Mouse (Mus musculus): Measurements from ENCODE around the gene Trmt13. TPM values are rescaled to one million over a fixed set of nuclear protein-coding genes. Genes with fewer than 3 reads are reported as not detected.
"Not testable (repeated sequence)": the region's sequence is repeated elsewhere in the genome, so short reads cannot be mapped to it uniquely, and the experiment has no call there.

The Trmt13 gene
- total RNA-seq, 2 experiments from 2014 or later, result 11.2 to 13.0 TPM

GRCm38 (mm10) chr3:116561315-116561714 is 53.1 kb downstream of the Trmt13 start:
- DNase-seq (ENCODE audit: low spot score in 2 of 2), result not testable (repeated sequence)

DNA sequence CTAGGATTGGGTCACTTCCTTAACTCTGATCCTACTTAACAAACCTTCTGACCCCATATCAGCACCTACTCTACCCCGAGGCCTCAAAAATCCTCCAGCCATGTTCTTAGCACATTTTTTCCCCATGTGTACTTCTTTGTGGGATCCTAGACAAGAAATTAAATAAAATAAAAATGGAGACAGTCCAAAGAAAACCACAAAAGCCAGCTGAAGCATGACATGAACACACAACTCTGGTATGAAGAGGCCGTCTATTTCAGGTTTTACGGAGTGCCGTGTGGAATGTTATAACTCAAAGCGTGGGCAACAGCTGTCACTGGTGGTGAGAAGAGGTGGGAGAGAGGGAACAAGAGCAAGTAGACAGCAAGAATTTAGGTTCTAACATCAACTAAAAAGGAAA is 63.0 kb downstream of the Trmt13 start:
- DNase-seq (ENCODE audit: low spot score in 2 of 2), result no peak

- DNase-seq (ENCODE audit: low spot score in 2 of 2), result no peak
Measured at GRCm38 (mm10) chr3:116547430-116547829, 67.0 kb downstream of the Trmt13 start.

DNA sequence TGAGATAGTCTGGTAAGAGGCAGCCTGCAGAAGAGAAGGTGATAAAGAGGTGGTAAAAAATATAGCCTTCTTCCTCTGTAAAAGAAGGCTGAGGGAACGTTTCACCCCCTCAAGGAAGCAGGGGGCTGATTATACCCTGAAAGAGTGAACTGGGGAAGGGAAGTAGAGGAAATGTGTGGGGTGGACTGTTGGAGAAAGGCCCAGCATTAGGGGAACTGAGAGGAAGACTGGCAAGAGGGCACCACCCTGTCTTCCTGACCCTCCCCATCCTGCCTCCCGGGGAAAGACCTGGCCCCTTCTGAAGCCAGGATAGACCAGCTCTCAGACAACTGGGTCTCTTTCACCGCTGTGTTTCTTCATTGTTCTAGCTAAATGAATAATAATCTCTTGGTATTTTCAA is 71.9 kb downstream of the Trmt13 start:
- no peak for DNase-seq (ENCODE audit: low spot score in 2 of 2)

DNA sequence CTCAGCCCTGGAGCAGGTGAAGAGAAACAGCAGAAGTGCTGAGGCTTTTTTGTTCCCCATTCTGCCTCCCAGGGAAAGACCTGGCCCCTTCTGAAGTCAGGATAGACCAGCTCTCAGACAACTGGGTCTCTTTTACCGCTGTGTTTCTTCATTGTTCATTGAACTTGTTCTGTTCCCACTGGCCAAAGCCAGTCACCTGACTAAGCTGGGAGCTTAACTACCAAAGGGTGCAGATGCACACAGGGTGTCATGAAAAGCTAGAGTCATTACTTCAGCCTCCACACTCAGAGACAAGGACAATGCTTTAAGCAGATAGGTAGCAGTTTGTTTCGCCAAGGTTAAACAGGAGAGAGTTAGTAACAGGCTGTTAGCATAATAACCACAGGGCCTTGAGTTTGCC is 72.3 kb downstream of the Trmt13 start:
- DNase-seq (ENCODE audit: low spot score in 2 of 2), result no peak

DNA sequence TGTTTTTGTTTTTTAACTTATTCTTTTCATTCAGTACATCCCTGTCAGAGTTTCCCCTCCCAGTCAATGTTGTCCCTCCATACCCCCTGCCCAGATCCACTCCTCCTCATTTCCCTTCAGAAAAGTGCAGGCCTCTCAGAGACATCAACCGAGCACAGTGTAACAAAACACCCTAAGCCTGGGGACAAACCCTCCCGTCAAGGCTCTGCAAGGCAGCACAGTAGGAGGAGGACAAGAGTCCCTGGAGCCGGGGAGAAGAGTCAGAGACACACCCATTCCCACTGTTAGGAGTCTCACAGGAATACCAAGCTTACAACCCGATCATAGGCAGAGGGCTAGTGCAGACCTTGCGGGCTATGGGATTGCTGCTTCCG is 77.2 kb downstream of the Trmt13 start:
- no peak for DNase-seq (ENCODE audit: low spot score in 2 of 2)

- DNase-seq (ENCODE audit: low spot score in 2 of 2), result no peak
Measured at GRCm38 (mm10) chr3:116536428-116537199, 77.8 kb downstream of the Trmt13 start.

Other genes starting within 250 kb of the Trmt13 start
- gene Cdc14a, start 190.6 kb downstream of the Trmt13 start, total RNA-seq (2021), result 10 to 100 TPM; 11.8 to 15.8 TPM
- gene Rtca, start 106.4 kb downstream of the Trmt13 start, total RNA-seq (2021), result 10 to 100 TPM; 29.8 to 30.1 TPM
- gene Dbt, start 101.5 kb downstream of the Trmt13 start, total RNA-seq (2021), result 10 to 100 TPM; 16.1 to 16.9 TPM
- gene Lrrc39, start 51.6 kb downstream of the Trmt13 start, total RNA-seq (2021), result 10 to 100 TPM; 37.8 to 38.6 TPM
- 1 to 10 TPM; 6.3 to 7.8 TPM for gene Sass6, start 19.6 kb downstream of the Trmt13 start, total RNA-seq (2021)
- gene Mfsd14a, start 48.1 kb upstream of the Trmt13 start, total RNA-seq (2021), result 10 to 100 TPM; 26.6 TPM
- not detected for gene Gm43191, start 66.7 kb upstream of the Trmt13 start, total RNA-seq (2021)
- gene Slc35a3, start 98.2 kb upstream of the Trmt13 start, total RNA-seq (2021), result 10 to 100 TPM; 12.6 to 15.6 TPM
- gene Agl, start 193.6 kb upstream of the Trmt13 start, total RNA-seq (2021), result 100 to 1,000 TPM; 272 to 307 TPM
- gene Frrs1, start 244.9 kb upstream of the Trmt13 start, total RNA-seq (2021), result 1 to 10 TPM; 1.3 to 1.5 TPM

All from gastrocnemius, postnatal 4 days (tissue).